28 mouse cellular contexts compared by ENCODE assay signal in the genomic region with DNA sequence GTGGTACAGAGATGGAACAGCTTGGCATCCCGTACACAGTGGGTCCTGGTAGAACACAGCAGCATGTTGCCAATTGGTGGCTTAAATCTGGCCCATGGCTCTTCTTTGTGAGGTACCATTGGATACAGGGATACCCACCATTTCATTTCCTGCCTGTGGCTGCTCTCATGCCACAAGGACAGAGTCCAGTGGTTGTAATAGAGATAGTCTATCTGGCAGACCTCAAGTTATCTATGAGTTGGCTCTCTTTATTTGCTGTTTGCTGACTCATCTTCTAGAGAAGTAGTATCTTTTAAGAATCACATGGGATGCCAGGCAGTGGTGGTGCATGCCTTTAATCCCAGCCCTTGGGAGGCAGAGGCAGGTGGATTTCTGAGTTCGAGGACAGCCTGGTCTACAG.
DNase-seq lines count a peak whose midpoint lies in the region; ATAC-seq and TF ChIP-seq lines count a peak whose summit lies in the region.
"Had no signal": no experiment of that assay in that cellular context is flagged by ENCODE, and none has a peak within 500 bp of the region (broad histone marks: within the 10 kb centered on the region; RNA-seq: fewer than 3 reads in every experiment).

No protein-coding gene starts in this region.

- intact Hi-C loops in heart, postnatal 14 days (cut with DNase I), result loop anchor here (5.0 kb wide), 1 partner anchor 75 kb away; a partner anchor contains a TSS

- H3K36me3 ChIP-seq in midbrain, embryonic 11.5 days (ENCODE audit: control insufficient read depth, insufficient read depth, low read length), result no peaks in the 10 kb centered on the region
- no peaks in the 10 kb centered on the region for H3K36me3 ChIP-seq in midbrain, embryonic 13.5 days
- H3K36me3 ChIP-seq in small intestine, adult 2 months (ENCODE audit: control insufficient read depth, insufficient read depth, low read length), result peaks cover 1% of the 10 kb centered on the region; the same call in 1 of the 2 replicates
- H3K36me3 ChIP-seq: embryonic facial prominence, embryonic 10.5 days; embryonic facial prominence, embryonic 13.5 days; forebrain, embryonic 12.5 days; forebrain, embryonic 15.5 days; G1E; heart, embryonic 12.5 days; heart, embryonic 15.5 days; hindbrain, embryonic 15.5 days had no signal

- WGBS in midbrain, embryonic 11.5 days, result 98% methylated on average over 2 of the region's 2 CpGs
- WGBS in midbrain, embryonic 13.5 days, result 89% methylated on average over 2 of the region's 2 CpGs
- 87% methylated on average over 2 of the region's 2 CpGs for WGBS in small intestine, adult 2 months

- ATAC-seq in midbrain, embryonic 11.5 days (ENCODE audit: low FRiP score), result no peak
- ATAC-seq in midbrain, embryonic 13.5 days, result no peak
- ATAC-seq: forebrain, embryonic 15.5 days had no signal

- H3K4me2 ChIP-seq in midbrain, embryonic 11.5 days, result no peak overlapping the region
- H3K4me2 ChIP-seq in midbrain, embryonic 13.5 days (replicated peaks), result no peak overlapping the region
- H3K4me2 ChIP-seq: embryonic facial prominence, embryonic 13.5 days; forebrain, embryonic 12.5 days; forebrain, embryonic 15.5 days; heart, embryonic 12.5 days; heart, embryonic 15.5 days; hindbrain, embryonic 15.5 days had no signal

- DNase-seq in heart, adult 11 months, result peak; percentile 83
- no peak for DNase-seq in heart, postnatal 14 days
- peak; percentile 0 for DNase-seq in midbrain, embryonic 11.5 days (ENCODE audit: low spot score, missing footprints)
- no peak for DNase-seq in left cerebral cortex, adult 18-20 months (ENCODE audit: low spot score in 2 of 2)
- DNase-seq: adrenal gland, adult 2 months; adrenal gland, postnatal 14 days; B cell, adult 2 months; cerebellum, adult 11 months; cerebellum, adult 2 months; cerebellum, adult 9-11 months; cerebellum, postnatal 25 days; embryo, embryonic 11 days; gastrocnemius, postnatal 14 days; heart, adult 18-20 months; heart, postnatal 10 days; heart, postnatal 4 days had no signal

- no peak for TF ChIP-seq POLR2A in small intestine, adult 2 months (IDR thresholded peaks at IDR 0.05; ENCODE audit: low read depth, low read length)

- no peaks in the 10 kb centered on the region for H3K4me1 ChIP-seq in midbrain, embryonic 11.5 days (ENCODE audit: control insufficient read depth, insufficient read depth, low read length)
- H3K4me1 ChIP-seq in midbrain, embryonic 13.5 days (replicated peaks), result no peaks in the 10 kb centered on the region
- peaks cover 7% of the 10 kb centered on the region; the same call in 1 of the 2 replicates for H3K4me1 ChIP-seq in small intestine, adult 2 months (ENCODE audit: control insufficient read depth, insufficient read depth, insufficient read length, low read length)
- H3K4me1 ChIP-seq: embryonic facial prominence, embryonic 10.5 days; forebrain, embryonic 12.5 days; forebrain, embryonic 15.5 days; hindbrain, embryonic 15.5 days had no signal

- TF ChIP-seq CTCF in small intestine, adult 2 months (IDR thresholded peaks at IDR 0.05; ENCODE audit: extremely low read depth, insufficient read length, insufficient replicate concordance, low read depth, low read length), result no peak

- H3K27ac ChIP-seq in midbrain, embryonic 11.5 days (ENCODE audit: low read depth, low read length), result no peak overlapping the region
- no peak overlapping the region for H3K27ac ChIP-seq in midbrain, embryonic 13.5 days
- H3K27ac ChIP-seq in small intestine, adult 2 months (ENCODE audit: insufficient read depth, low read depth, low read length), result peak overlapping the region; percentile 29; the same call in 1 of the 2 replicates
- H3K27ac ChIP-seq: embryonic facial prominence, embryonic 10.5 days; embryonic facial prominence, embryonic 13.5 days; forebrain, embryonic 12.5 days; forebrain, embryonic 15.5 days; heart, embryonic 15.5 days; hindbrain, embryonic 15.5 days had no signal

- H3K27me3 ChIP-seq in midbrain, embryonic 11.5 days (ENCODE audit: control insufficient read depth, insufficient read depth, low read length), result no peaks in the 10 kb centered on the region
- no peaks in the 10 kb centered on the region for H3K27me3 ChIP-seq in midbrain, embryonic 13.5 days
- no peaks in the 10 kb centered on the region for H3K27me3 ChIP-seq in small intestine, adult 2 months (ENCODE audit: control insufficient read depth, insufficient read depth, low read length)
- H3K27me3 ChIP-seq: CH12.LX; embryonic facial prominence, embryonic 13.5 days; forebrain, embryonic 12.5 days; forebrain, embryonic 15.5 days; heart, embryonic 12.5 days; heart, embryonic 15.5 days; hindbrain, embryonic 15.5 days had no signal

- no peak overlapping the region for H3K4me3 ChIP-seq in midbrain, embryonic 11.5 days (ENCODE audit: low read depth, low read length)
- no peak overlapping the region for H3K4me3 ChIP-seq in midbrain, embryonic 13.5 days (replicated peaks)
- H3K4me3 ChIP-seq in small intestine, adult 2 months (ENCODE audit: low read depth, low read length), result no peak overlapping the region
- H3K4me3 ChIP-seq: embryonic facial prominence, embryonic 10.5 days; embryonic facial prominence, embryonic 13.5 days; erythroblast, embryonic 14.5 days; forebrain, embryonic 12.5 days; forebrain, embryonic 15.5 days; heart, embryonic 12.5 days; heart, embryonic 15.5 days; hindbrain, embryonic 15.5 days had no signal

- H3K9ac ChIP-seq in midbrain, embryonic 11.5 days (ENCODE audit: low read length), result no peak overlapping the region
- no peak overlapping the region for H3K9ac ChIP-seq in midbrain, embryonic 13.5 days (replicated peaks)
- H3K9ac ChIP-seq: embryonic facial prominence, embryonic 13.5 days; forebrain, embryonic 12.5 days; forebrain, embryonic 15.5 days; heart, embryonic 12.5 days; heart, embryonic 15.5 days; hindbrain, embryonic 15.5 days had no signal

- no peaks in the 10 kb centered on the region for H3K9me3 ChIP-seq in midbrain, embryonic 11.5 days (ENCODE audit: control insufficient read depth, low read length)
- H3K9me3 ChIP-seq in midbrain, embryonic 13.5 days, result no peaks in the 10 kb centered on the region
- H3K9me3 ChIP-seq: embryonic facial prominence, embryonic 10.5 days; embryonic facial prominence, embryonic 13.5 days; forebrain, embryonic 12.5 days; forebrain, embryonic 15.5 days; G1E; heart, embryonic 12.5 days; heart, embryonic 15.5 days; hindbrain, embryonic 15.5 days had no signal

Comparison
In these comparisons a context has a peak if more than half of its experiments do, and no peak if none do; other contexts are left out.
1. DNase-seq: peak in heart, adult 11 months (single experiment) and midbrain, embryonic 11.5 days (single experiment); none in heart, postnatal 14 days (0 of 2) and left cerebral cortex, adult 18-20 months (0 of 2).